Mouse (Mus musculus): ENCODE results near the gene Tmem94. TPM values are rescaled to one million over a fixed set of nuclear protein-coding genes. Genes with fewer than 3 reads are reported as not detected.

Gene Tmem94
- 44.2 to 57.0 TPM (median 51.8 TPM) in 4 replicates for total RNA-seq (2023)

GRCm38 (mm10) chr11:115765103-115765606 lies at the start of gene Tmem94:
TSS of gene Tmem94 (plus strand) at chr11:115765433.

GRCm38 (mm10) chr11:115813507-115814296 lies 48.5 kb downstream of the Tmem94 start, which contains the start of gene Caskin2:
TSS of gene Caskin2 (minus strand) at chr11:115813639.

GRCm38 (mm10) chr11:115814605-115815450 lies 49.6 kb downstream of the Tmem94 start, which contains the start of gene Tsen54:
TSS of gene Tsen54 (plus strand) at chr11:115814724.

GRCm38 (mm10) chr11:115823774-115824740 lies 58.8 kb downstream of the Tmem94 start, which contains the start of gene Llgl2:
TSS of gene Llgl2 (plus strand) at chr11:115824049.

Other genes starting within 250 kb of the Tmem94 start
- 235 to 270 TPM (median 258 TPM) in 4 replicates for gene Sumo2, start 229.2 kb upstream of the Tmem94 start, total RNA-seq (2023)
- gene Nup85, start 201.0 kb upstream of the Tmem94 start, total RNA-seq (2023) = 59.2 to 77.9 TPM (median 72.2 TPM) in 4 replicates
- gene Mrps7, start 161.5 kb upstream of the Tmem94 start, total RNA-seq (2023) = 33.1 to 37.1 TPM (median 35.2 TPM) in 4 replicates
- 87.2 to 113 TPM (median 112 TPM) in 4 replicates for gene Gga3, start 161.4 kb upstream of the Tmem94 start, total RNA-seq (2023)
- 279 to 298 TPM (median 291 TPM) in 4 replicates for gene Mif4gd, start 152.5 kb upstream of the Tmem94 start, total RNA-seq (2023)
- 88.3 to 104 TPM (median 93.1 TPM) in 4 replicates for gene Slc25a19, start 137.1 kb upstream of the Tmem94 start, total RNA-seq (2023)
- 280 to 374 TPM (median 338 TPM) in 4 replicates for gene Grb2, start 56.8 kb upstream of the Tmem94 start, total RNA-seq (2023)
- gene Caskin2, start 48.2 kb downstream of the Tmem94 start, total RNA-seq (2023) = 3.6 to 6.4 TPM (median 4.4 TPM) in 4 replicates
- 31.5 to 33.3 TPM (median 32.9 TPM) in 4 replicates for gene Tsen54, start 49.3 kb downstream of the Tmem94 start, total RNA-seq (2023)
- 25.7 to 39.1 TPM (median 29.7 TPM) in 4 replicates for gene Llgl2, start 58.6 kb downstream of the Tmem94 start, total RNA-seq (2023)
- 0.39 to 0.54 TPM (median 0.53 TPM) in 3 of 4 replicates, not detected in the other for gene Myo15b, start 93.0 kb downstream of the Tmem94 start, total RNA-seq (2023)
- gene Smim5, start 134.5 kb downstream of the Tmem94 start, total RNA-seq (2023) = not detected in 4 replicates
- not detected in 4 replicates for gene Smim6, start 146.6 kb downstream of the Tmem94 start, total RNA-seq (2023)
- gene Sap30bp, start 167.8 kb downstream of the Tmem94 start, total RNA-seq (2023) = 38.0 to 55.8 TPM (median 40.2 TPM) in 4 replicates
- 55.1 to 64.6 TPM (median 58.9 TPM) in 4 replicates for gene Recql5, start 168.0 kb downstream of the Tmem94 start, total RNA-seq (2023)
- 0.18 to 1.8 TPM (median 0.19 TPM) in 3 of 4 replicates, not detected in the other for gene Itgb4, start 209.3 kb downstream of the Tmem94 start, total RNA-seq (2023)
- 17.5 to 20.1 TPM (median 19.0 TPM) in 4 replicates for gene Galk1, start 247.3 kb downstream of the Tmem94 start, total RNA-seq (2023)